ENCODE assay signal across 18 mouse cellular contexts in genomic region chr6:100094653-100095217, GRCm38 (mm10).
DNase-seq lines count a peak whose midpoint lies in the region; ATAC-seq and TF ChIP-seq lines count a peak whose summit lies in the region.
"Had no signal": no experiment of that assay in that cellular context is flagged by ENCODE, and none has a peak within 500 bp of the region (broad histone marks: within the 10 kb centered on the region; RNA-seq: fewer than 3 reads in every experiment).

No protein-coding gene starts in this region.

- H3K27ac ChIP-seq in heart, embryonic 14.5 days (replicated peaks in 1 of 2; ENCODE audit: control insufficient read depth in 1 of 2, insufficient read depth in 1 of 2, low read depth in 2 of 2, low read length in 2 of 2) = no peak overlapping the region; a peak in 2 of 4 replicates
- no peak overlapping the region for H3K27ac ChIP-seq in liver, embryonic 14.5 days
- no peak overlapping the region for H3K27ac ChIP-seq in midbrain, embryonic 15.5 days
- H3K27ac ChIP-seq: forebrain, embryonic 15.5 days; macrophage had no signal

- no peaks in the 10 kb centered on the region for H3K36me3 ChIP-seq in heart, embryonic 14.5 days (ENCODE audit: control insufficient read depth, insufficient read depth, low read length)
- no peaks in the 10 kb centered on the region for H3K36me3 ChIP-seq in liver, embryonic 14.5 days (replicated peaks; ENCODE audit: control insufficient read depth, insufficient read depth, low read depth)
- no peaks in the 10 kb centered on the region for H3K36me3 ChIP-seq in midbrain, embryonic 15.5 days (replicated peaks)
- H3K36me3 ChIP-seq: forebrain, embryonic 15.5 days had no signal

- H3K4me1 ChIP-seq in heart, embryonic 14.5 days (ENCODE audit: control insufficient read depth in 2 of 2, insufficient read depth in 2 of 2, low read length in 2 of 2) = peaks cover 6 to 10% of the 10 kb centered on the region in 2 experiments
- H3K4me1 ChIP-seq in liver, embryonic 14.5 days (replicated peaks; ENCODE audit: control insufficient read depth in 2 of 2, insufficient read depth in 2 of 2, low read length in 1 of 2) = peaks cover 0 to 8% of the 10 kb centered on the region in 2 experiments; a peak in 2 of 4 replicates
- no peaks in the 10 kb centered on the region for H3K4me1 ChIP-seq in midbrain, embryonic 15.5 days
- H3K4me1 ChIP-seq: forebrain, embryonic 15.5 days had no signal

- no peak overlapping the region for H3K4me3 ChIP-seq in heart, embryonic 14.5 days (ENCODE audit: control insufficient read depth in 1 of 2, insufficient read depth in 1 of 2, low read depth in 1 of 2, low read length in 2 of 2)
- no peak overlapping the region for H3K4me3 ChIP-seq in liver, embryonic 14.5 days (ENCODE audit: insufficient read depth in 1 of 2, low read depth in 2 of 2, low read length in 2 of 2)
- no peak overlapping the region for H3K4me3 ChIP-seq in midbrain, embryonic 15.5 days
- H3K4me3 ChIP-seq: forebrain, embryonic 15.5 days had no signal

- no peak for DNase-seq in heart, postnatal 14 days
- peak; percentile 58 for DNase-seq in urinary bladder, adult 2 months (ENCODE audit: low spot score)
- no peak for DNase-seq in urinary bladder, postnatal 4 days (ENCODE audit: low spot score in 2 of 2)
- DNase-seq in liver, embryonic 14.5 days (ENCODE audit: low read depth in 3 of 3, low spot score in 3 of 3) = peak; percentile 30 to 38 (median 31)
- DNase-seq in urinary bladder, postnatal 36 days (ENCODE audit: low spot score in 2 of 2) = peak; percentile 57 to 70
- DNase-seq in lung, postnatal 14 days = no peak
- DNase-seq: B cell, adult 2 months; cerebellum, adult 8-10 months; embryo, embryonic 11 days; gastrocnemius, postnatal 10 days; left cerebral cortex, postnatal 4 days; lung, adult 2 months; midbrain, embryonic 14.5 days; thymus, postnatal 36 days had no signal

- H3K9me3 ChIP-seq in heart, embryonic 14.5 days (ENCODE audit: control insufficient read depth, low read length) = no peaks in the 10 kb centered on the region
- no peaks in the 10 kb centered on the region for H3K9me3 ChIP-seq in liver, embryonic 14.5 days (ENCODE audit: control insufficient read depth, low read length)
- no peaks in the 10 kb centered on the region for H3K9me3 ChIP-seq in midbrain, embryonic 15.5 days
- H3K9me3 ChIP-seq: forebrain, embryonic 15.5 days had no signal

- no peak for TF ChIP-seq CTCF in liver, embryonic 14.5 days (IDR thresholded peaks at IDR 0.05; ENCODE audit: low read depth)

- H3K9ac ChIP-seq in heart, embryonic 14.5 days (ENCODE audit: low read length) = no peak overlapping the region
- no peak overlapping the region for H3K9ac ChIP-seq in liver, embryonic 14.5 days (replicated peaks)
- H3K9ac ChIP-seq in midbrain, embryonic 15.5 days = no peak overlapping the region
- H3K9ac ChIP-seq: forebrain, embryonic 15.5 days had no signal

- WGBS in heart, embryonic 14.5 days = 25% methylated on average over 6 of the region's 6 CpGs
- WGBS in liver, embryonic 14.5 days (ENCODE audit: insufficient replicate concordance) = 52% methylated on average over 6 of the region's 6 CpGs
- 96% methylated on average over 6 of the region's 6 CpGs for WGBS in midbrain, embryonic 15.5 days

- peak; percentile 67 for TF ChIP-seq EP300 in liver, embryonic 14.5 days (IDR thresholded peaks at IDR 0.05; ENCODE audit: low read depth)

- ATAC-seq in heart, embryonic 14.5 days (ENCODE audit: insufficient number of reproducible peaks, insufficient read depth, low FRiP score, low read depth) = peak; percentile 45
- ATAC-seq in liver, embryonic 14.5 days (ENCODE audit: insufficient read depth) = peak; percentile 91
- no peak for ATAC-seq in midbrain, embryonic 15.5 days (replicated peaks)
- ATAC-seq: forebrain, embryonic 15.5 days had no signal

- 0 out of 2 replicates have a peak, but pooled peaks cover under 1% of the 10 kb centered on the region for H3K27me3 ChIP-seq in heart, embryonic 14.5 days (ENCODE audit: control insufficient read depth, insufficient read depth, low read length)
- H3K27me3 ChIP-seq in liver, embryonic 14.5 days (ENCODE audit: control insufficient read depth, insufficient read depth, low read length) = no peaks in the 10 kb centered on the region; the same call in 1 of the 2 replicates
- H3K27me3 ChIP-seq in midbrain, embryonic 15.5 days (replicated peaks) = no peaks in the 10 kb centered on the region
- H3K27me3 ChIP-seq: forebrain, embryonic 15.5 days had no signal

- intact Hi-C loops in heart, postnatal 14 days (cut with DNase I) = no loop called here

- H3K4me2 ChIP-seq in heart, embryonic 14.5 days (ENCODE audit: low read length) = no peak overlapping the region
- peak overlapping the region; percentile 34 for H3K4me2 ChIP-seq in liver, embryonic 14.5 days (ENCODE audit: low read depth)
- no peak overlapping the region for H3K4me2 ChIP-seq in midbrain, embryonic 15.5 days
- H3K4me2 ChIP-seq: forebrain, embryonic 15.5 days had no signal

Comparison
In these comparisons a context has a peak if more than half of its experiments do, and no peak if none do; other contexts are left out.
1. DNase-seq: peak in urinary bladder, adult 2 months (single experiment), liver, embryonic 14.5 days (3 of 3) and urinary bladder, postnatal 36 days (2 of 2); none in heart, postnatal 14 days (0 of 2), urinary bladder, postnatal 4 days (0 of 2) and lung, postnatal 14 days (single experiment).